Mouse (Mus musculus) spleen, embryonic (tissue): ENCODE data around the gene 1700028J19Rik.
"Not testable (repeated sequence)": the region's sequence is repeated elsewhere in the genome, so short reads cannot be mapped to it uniquely, and the experiment has no call there.

ENCODE experiments used
- CTCF ChIA-PET: fragments of 350-600 bp; sonication (Branson Sonifier 250); formaldehyde crosslinking; loops from one replicate; lab custom pipeline; 2022; lab: Charles Lee

The 1700028J19Rik gene

GRCm38 (mm10) chr7:44253023-44253616, 6.6 kb upstream of the 1700028J19Rik start:
- CTCF ChIA-PET: no interaction called here

- CTCF ChIA-PET: not testable (repeated sequence)
Observed at GRCm38 (mm10) chr7:44250732-44251275, 4.3 kb upstream of the 1700028J19Rik start.

- CTCF ChIA-PET: no interaction called here
Observed at GRCm38 (mm10) chr7:44249248-44249647, 2.8 kb upstream of the 1700028J19Rik start.

- CTCF ChIA-PET: no interaction called here
Observed at GRCm38 (mm10) chr7:44247971-44248370, 1.5 kb upstream of the 1700028J19Rik start.

DNA sequence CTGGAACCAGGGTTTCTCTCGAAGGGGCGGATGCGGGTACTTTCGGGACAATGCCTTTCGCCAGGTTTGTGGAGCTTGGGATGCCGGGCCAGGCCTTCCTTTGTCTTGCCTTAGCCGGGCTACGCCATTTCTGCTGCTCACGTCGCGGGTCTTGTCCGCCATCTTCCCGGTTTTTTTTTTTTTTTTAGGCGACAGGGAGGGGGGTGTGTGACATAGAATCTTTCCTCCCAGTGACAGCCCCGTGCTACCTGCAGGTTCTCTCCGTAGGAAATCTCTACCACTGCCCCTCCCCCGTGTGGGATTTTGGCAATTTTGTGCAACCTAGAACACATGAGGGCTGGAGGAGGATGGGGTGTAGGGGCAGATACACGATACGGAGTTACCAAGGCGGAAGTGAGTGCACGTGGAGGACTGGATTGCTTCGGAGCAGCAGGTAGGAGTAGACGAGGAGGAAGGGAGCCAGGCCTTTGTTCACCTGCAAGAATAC, 532 bp upstream of the 1700028J19Rik start:
- CTCF ChIA-PET: interaction anchor here (0.7 kb wide), 1 partner anchor 985 kb away, joined by 6 read pairs; no protein-coding TSS in a partner anchor

GRCm38 (mm10) chr7:44244080-44244479, 2.4 kb downstream of the 1700028J19Rik start:
- CTCF ChIA-PET: interaction anchor here (0.6 kb wide), 1 partner anchor 131 kb away, joined by 5 read pairs; no protein-coding TSS in a partner anchor

DNA sequence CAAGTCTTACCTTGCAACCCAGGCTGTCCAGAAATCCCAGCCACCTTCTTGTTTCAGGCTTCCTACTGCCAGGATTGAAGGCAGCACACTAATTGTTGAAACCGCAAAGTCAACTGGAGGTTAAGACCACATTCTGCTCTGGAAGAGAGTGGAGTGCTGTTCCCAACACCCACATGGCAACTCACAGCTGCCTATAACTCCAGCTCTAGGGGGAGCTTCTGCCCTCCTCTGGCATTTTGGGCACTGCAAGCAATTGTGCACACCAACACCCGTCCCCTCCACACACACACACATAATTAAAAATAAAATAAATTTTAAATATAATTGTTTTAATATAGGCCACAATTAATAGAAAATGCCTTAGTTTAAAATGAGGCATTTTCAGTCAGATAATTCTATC, 5.3 kb downstream of the 1700028J19Rik start:
- CTCF ChIA-PET: no interaction called here

DNA sequence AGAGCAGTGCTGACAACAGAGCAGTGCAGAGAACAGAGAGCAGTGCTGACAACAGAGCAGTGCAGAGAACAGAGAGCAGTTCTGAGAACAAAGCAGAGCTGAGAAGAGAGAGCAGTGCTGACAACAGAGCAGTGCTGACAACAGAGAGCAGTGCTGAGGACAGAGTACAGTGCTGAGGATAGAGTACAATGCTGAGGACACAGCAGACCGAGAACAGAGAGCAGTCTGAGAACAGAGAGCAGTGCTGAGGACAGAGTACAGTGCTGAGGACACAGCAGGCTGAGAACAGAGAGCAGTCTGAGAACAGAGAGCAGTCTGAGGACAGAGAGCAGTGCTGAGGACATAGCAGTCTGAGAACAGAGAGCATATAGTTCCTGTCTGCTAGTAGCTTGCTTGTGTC, 5.8 kb downstream of the 1700028J19Rik start:
- CTCF ChIA-PET: no interaction called here

- CTCF ChIA-PET: no interaction called here
Observed at GRCm38 (mm10) chr7:44239913-44240312, 6.6 kb downstream of the 1700028J19Rik start.

DNA sequence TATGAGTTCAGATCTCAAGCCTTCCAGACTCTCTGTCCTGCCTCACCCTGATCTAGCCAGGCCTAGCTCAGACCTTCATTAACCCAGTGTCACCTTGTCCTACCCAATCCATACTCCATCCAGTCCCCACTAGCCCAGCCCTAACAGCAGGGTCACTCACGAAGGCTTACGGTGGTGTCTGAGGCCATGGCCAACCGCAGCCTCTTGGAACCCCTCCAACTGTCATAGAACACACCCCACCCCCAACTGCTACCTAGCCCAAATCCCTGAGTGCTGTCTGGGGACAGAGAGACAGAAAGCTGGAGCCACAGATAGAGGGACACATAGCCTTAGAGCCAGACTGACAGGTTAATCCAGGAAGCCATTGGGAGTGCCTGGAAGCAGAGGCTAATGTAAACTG, 10.6 kb downstream of the 1700028J19Rik start, which contains the start of gene Gm36864:
Gene Gm36864, plus strand, starts transcription at position 269 of the 400 bp plus-strand sequence.
- CTCF ChIA-PET: no interaction called here

GRCm38 (mm10) chr7:44225076-44225475, 21.4 kb downstream of the 1700028J19Rik start, which contains the start of gene Klk1:
Gene Klk1 (plus strand): TSS chr7:44225360.
- CTCF ChIA-PET: no interaction called here

- CTCF ChIA-PET: not testable (repeated sequence)
Observed at GRCm38 (mm10) chr7:44222335-44222734, 24.2 kb downstream of the 1700028J19Rik start.

DNA sequence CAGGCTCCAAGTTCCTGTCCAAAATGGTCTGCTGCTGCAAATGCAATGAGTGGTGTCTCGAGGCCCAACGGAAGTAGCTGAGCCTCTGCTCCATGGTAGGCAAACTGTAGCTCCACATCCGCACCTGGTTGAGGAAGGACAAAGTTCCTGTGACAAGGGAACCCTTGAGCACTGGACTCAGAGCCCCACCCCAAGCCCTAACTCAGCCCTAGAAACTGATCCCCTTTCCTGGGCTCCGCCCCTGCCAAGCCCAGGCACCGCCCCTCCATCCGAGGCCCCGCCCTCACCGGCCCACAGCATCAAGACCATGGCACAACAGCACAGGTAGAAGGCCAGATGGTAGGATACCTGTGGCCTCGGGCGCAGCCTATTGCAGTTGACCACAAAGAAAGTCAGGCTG, 24.9 kb downstream of the 1700028J19Rik start:
- CTCF ChIA-PET: interaction anchor here (0.6 kb wide), 1 partner anchor 39 kb away, joined by 3 read pairs; no protein-coding TSS in a partner anchor

- CTCF ChIA-PET: no interaction called here
Observed at GRCm38 (mm10) chr7:44215645-44216044, 30.9 kb downstream of the 1700028J19Rik start, which contains the start of gene Klk1b5. Gene Klk1b5 (plus strand): TSS chr7:44215945.

DNA sequence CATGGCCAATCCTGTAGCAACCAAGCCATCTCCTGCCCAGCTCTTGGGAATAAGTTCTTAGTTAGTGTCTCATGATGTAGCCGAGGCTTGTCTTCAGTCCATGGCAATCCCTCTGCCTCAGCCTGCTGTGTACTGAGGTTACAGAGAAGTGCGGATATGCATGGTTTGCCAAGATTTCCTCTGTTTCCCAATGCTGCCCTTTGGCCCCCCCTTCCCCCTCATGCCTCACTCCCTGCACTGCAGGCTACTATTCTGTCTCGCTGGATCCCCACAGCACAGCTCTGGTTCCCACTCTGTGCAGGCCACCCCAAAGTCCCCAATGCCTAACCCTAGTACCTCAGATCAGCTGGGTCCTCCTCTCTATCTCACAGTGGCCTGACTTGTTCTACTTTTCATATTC, 38.2 kb downstream of the 1700028J19Rik start:
- CTCF ChIA-PET: no interaction called here

DNA sequence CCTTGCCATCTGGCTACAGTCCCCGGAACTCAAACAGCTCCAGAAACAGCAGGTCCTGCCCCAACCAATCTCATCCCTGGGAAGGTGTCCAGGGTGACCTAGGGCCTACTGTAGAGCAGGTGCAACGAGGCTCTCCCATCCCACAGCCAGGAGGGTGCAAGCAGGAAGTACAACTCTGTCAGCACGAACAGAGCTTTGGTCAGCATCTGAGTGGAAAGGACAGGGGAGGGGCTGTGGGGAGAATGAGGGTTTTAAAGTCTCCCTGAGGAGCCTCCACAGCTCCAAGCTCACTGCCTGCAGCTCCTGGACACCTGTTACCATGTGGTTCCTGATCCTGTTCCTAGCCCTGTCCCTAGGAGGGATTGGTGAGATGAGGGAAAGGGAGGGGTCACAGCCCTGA, 39.4 kb downstream of the 1700028J19Rik start, which contains the start of gene Klk1b4:
Gene Klk1b4, plus strand, starts transcription at position 301 of the 400 bp plus-strand sequence.
- CTCF ChIA-PET: not testable (repeated sequence)

GRCm38 (mm10) chr7:44197891-44198290, 48.6 kb downstream of the 1700028J19Rik start, which contains the start of gene Klk1b3:
Gene Klk1b3 (plus strand): TSS chr7:44198191.
- CTCF ChIA-PET: no interaction called here

GRCm38 (mm10) chr7:44193466-44193865, 53.0 kb downstream of the 1700028J19Rik start:
- CTCF ChIA-PET: not testable (repeated sequence)

DNA sequence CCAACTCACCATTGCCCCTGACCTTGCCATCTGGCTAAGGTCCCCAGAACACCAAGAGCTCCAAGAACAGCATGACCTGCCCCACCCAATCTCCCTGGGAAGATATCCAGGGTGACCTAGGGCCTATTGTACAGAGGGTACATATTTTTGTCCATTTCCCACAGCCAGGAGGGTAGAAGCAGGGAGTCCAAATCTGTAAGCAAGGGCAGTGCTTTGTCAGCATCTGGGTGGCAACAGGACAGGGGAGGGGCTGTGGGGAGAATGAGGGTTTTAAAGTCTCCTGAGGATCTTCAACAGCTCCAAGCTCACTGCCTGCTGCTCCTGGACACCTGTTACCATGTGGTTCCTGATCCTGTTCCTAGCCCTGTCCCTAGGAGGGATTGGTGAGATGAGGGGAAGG, 58.6 kb downstream of the 1700028J19Rik start, which contains the start of gene Klk1b24:
Gene Klk1b24, plus strand, starts transcription at position 301 of the 400 bp plus-strand sequence.
- CTCF ChIA-PET: not testable (repeated sequence)

GRCm38 (mm10) chr7:44186516-44186915, 60.0 kb downstream of the 1700028J19Rik start:
- CTCF ChIA-PET: not testable (repeated sequence)
